Mouse (Mus musculus): ENCODE results near the gene Mgea5. TPM values are rescaled to one million over a fixed set of nuclear protein-coding genes. Genes with fewer than 3 reads are reported as not detected.
A peak's percentile ranks its signal among the peaks of the same experiment; 100 is the strongest.

Mgea5 gene
- polyA plus RNA-seq, 1 experiment from 2014 or later = 67.8 TPM

DNA sequence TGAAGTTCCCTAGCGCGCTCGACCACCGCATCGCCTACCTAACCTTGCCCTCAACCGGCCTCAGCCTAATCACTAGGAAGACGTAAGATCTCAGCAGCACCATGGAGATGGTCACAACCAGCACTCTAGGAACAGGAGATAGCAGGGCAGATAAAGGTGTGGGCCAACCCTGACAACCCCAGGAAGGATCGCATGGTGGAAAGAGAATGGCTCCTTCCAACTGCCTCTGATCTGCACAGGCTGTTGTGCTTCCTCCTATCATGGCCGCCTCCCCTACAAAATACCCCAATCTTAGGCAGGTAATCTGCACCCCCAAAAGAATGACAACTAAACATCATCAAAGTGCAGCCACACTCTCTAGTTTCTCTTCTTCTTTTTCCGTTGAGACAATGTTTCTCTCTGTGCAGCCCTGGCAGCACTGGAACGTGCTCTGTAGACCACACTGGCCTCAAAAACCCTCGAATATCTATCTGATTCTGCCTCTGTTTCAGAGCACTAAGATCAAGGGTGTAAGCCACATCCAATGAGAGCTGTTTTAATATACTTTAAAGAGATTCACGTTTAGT is 3.2 kb downstream of the Mgea5 start:
- H3K27ac ChIP-seq (ENCODE audit: low read depth, low read length) = no peak overlapping the region
- H3K4me2 ChIP-seq (replicated peaks; ENCODE audit: low read depth, low read length) = no peak overlapping the region
- 85% methylated on average over 13 of the region's 13 CpGs for WGBS
- H3K27me3 ChIP-seq (ENCODE audit: control insufficient read depth, insufficient read depth, low read length) = no peaks in the 10 kb centered on the region
- H3K4me3 ChIP-seq (ENCODE audit: low read length) = no peak overlapping the region
- no peak overlapping the region for H3K9ac ChIP-seq (ENCODE audit: low read depth, low read length)
- H3K9me3 ChIP-seq (ENCODE audit: control insufficient read depth, low read length) = no peaks in the 10 kb centered on the region
- H3K36me3 ChIP-seq (ENCODE audit: control insufficient read depth, insufficient read depth, low read length) = peaks cover 46% of the 10 kb centered on the region
- no peak for ATAC-seq (ENCODE audit: low FRiP score, low TSS enrichment)
- H3K4me1 ChIP-seq (ENCODE audit: control insufficient read depth, insufficient read depth, low read length) = peaks cover 14% of the 10 kb centered on the region

DNA sequence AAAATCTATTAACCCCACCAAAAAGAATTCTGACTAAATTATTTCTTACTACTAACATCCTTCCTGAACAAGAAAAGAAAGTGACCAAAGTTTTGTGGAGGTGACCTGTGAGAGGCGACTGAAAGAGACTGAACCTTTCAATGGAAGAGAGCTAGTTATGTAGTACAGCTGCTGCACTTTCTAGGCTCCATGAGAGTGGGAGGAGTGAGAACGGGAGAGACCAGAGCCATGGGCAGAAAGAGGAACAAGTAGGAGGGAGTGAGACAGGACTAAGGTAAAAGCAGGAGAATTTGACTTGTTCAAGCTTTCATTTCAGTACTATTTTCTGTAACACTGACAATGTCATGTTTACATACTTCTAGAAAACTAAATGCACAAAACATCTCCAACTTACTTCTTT is 8.2 kb downstream of the Mgea5 start:
- H3K9me3 ChIP-seq (ENCODE audit: control insufficient read depth, low read length) = no peaks in the 10 kb centered on the region
- H3K4me3 ChIP-seq (ENCODE audit: low read length) = no peak overlapping the region
- ATAC-seq (ENCODE audit: low FRiP score, low TSS enrichment) = no peak
- peaks cover 94% of the 10 kb centered on the region for H3K36me3 ChIP-seq (ENCODE audit: control insufficient read depth, insufficient read depth, low read length)
- H3K27me3 ChIP-seq (ENCODE audit: control insufficient read depth, insufficient read depth, low read length) = no peaks in the 10 kb centered on the region
- no peak overlapping the region for H3K9ac ChIP-seq (ENCODE audit: low read depth, low read length)
- no peaks in the 10 kb centered on the region for H3K4me1 ChIP-seq (ENCODE audit: control insufficient read depth, insufficient read depth, low read length)
- H3K27ac ChIP-seq (ENCODE audit: low read depth, low read length) = no peak overlapping the region
- H3K4me2 ChIP-seq (replicated peaks; ENCODE audit: low read depth, low read length) = no peak overlapping the region
- WGBS = 76% methylated on average over 2 of the region's 2 CpGs

DNA sequence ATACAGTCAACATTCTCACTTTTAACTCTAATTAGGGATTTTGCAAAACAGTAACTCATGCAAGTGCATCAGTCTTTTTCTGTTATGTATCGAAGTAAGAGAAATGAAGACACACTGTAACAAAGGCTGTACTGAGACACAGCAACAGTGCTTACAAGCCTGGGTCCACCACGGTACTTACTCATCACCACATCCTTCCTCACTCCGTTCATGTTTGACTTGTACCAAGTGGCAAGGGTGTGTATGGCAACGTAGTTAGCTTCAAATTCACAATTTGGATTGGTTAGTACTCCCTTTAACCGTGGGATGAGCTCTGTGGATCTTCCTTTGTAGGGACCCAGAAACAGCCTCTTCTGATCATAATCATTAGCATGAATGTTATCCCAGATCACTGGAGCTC is 12.1 kb downstream of the Mgea5 start:
- Histone ChIP-seq H3K27ac (ENCODE audit: low read depth, low read length) (no peak overlapping the region), H3K9ac (ENCODE audit: low read depth, low read length) (no peak overlapping the region), H3K9me3 (ENCODE audit: control insufficient read depth, low read length) (no peaks in the 10 kb centered on the region), H3K36me3 (ENCODE audit: control insufficient read depth, insufficient read depth, low read length) (peaks cover 98% of the 10 kb centered on the region), H3K27me3 (ENCODE audit: control insufficient read depth, insufficient read depth, low read length) (no peaks in the 10 kb centered on the region), H3K4me1 (ENCODE audit: control insufficient read depth, insufficient read depth, low read length) (no peaks in the 10 kb centered on the region), H3K4me2 (replicated peaks; ENCODE audit: low read depth, low read length) (no peak overlapping the region), H3K4me3 (ENCODE audit: low read length) (no peak overlapping the region)
- ATAC-seq (ENCODE audit: low FRiP score, low TSS enrichment) = no peak
- WGBS = 90% methylated on average over 5 of the region's 5 CpGs

DNA sequence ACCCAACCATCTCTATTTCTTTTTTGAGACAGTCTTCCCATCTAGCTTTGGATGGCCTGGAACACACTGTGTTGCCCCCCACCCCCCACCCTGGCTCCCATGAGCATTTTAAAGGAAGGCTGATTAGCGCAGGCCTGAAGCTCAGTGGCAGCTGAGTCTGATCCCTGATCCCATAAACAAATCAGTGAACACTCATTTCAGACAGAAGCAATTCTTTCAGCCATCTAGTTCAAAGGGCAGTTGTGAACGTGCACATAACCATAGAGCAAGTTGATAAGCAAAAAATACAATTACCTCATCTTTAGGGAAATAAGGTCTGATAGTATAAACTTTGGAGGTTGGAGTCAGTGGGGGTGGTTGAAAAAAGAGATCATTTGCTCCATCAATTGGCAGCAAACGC is 22.8 kb downstream of the Mgea5 start:
- WGBS = 88% methylated on average over 3 of the region's 3 CpGs
- H3K4me3 ChIP-seq (ENCODE audit: low read length) = no peak overlapping the region

DNA sequence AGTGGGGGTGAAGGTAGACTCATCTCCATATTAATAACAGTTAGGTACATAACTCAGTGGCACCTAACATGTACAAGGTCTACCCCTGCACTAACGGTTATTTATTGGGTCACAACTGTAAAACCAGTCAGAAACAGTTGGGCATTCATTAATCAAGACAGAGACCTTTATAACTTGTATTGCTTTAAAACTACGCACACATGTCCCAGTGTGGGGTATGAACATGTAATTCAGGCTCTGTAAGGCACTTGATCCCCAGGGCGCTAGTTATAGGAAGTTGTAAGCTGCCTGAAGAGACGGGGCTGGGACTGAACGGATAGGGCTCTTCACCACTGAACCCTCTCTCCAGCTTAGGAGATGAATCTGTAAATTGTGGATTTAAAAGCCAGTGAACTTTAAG is 25.0 kb downstream of the Mgea5 start:
- no peak overlapping the region for H3K27ac ChIP-seq (ENCODE audit: low read depth, low read length)
- no peak for ATAC-seq (ENCODE audit: low FRiP score, low TSS enrichment)

More for the DNA sequence above, 22.8 kb downstream of the Mgea5 start:
- Histone ChIP-seq H3K27me3 (ENCODE audit: control insufficient read depth, insufficient read depth, low read length) (no peaks in the 10 kb centered on the region), H3K9me3 (ENCODE audit: control insufficient read depth, low read length) (no peaks in the 10 kb centered on the region), H3K36me3 (ENCODE audit: control insufficient read depth, insufficient read depth, low read length) (peaks cover 94% of the 10 kb centered on the region), H3K9ac (ENCODE audit: low read depth, low read length) (no peak overlapping the region), H3K27ac (ENCODE audit: low read depth, low read length) (no peak overlapping the region), H3K4me2 (replicated peaks; ENCODE audit: low read depth, low read length) (no peak overlapping the region), H3K4me1 (ENCODE audit: control insufficient read depth, insufficient read depth, low read length) (no peaks in the 10 kb centered on the region)
- no peak for ATAC-seq (ENCODE audit: low FRiP score, low TSS enrichment)

DNA sequence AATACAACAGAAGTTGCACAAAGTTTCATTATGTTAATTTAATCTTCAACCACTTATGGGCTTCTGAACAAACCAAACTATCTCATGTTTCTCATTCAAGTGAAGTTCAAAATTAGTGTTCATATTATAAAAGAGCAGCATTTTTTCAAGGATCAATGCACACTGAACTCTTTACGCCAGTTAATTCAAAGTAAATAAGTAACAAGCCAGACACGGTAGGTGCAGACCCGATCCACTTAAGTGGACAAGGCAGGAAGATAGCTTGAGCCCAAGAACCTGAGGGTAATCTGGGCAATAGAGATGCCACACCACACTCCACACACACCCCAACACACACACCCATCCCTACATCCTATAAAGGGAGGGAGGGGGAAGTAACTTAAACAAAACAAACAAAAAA is 30.1 kb downstream of the Mgea5 start:
- Histone ChIP-seq H3K27me3 (ENCODE audit: control insufficient read depth, insufficient read depth, low read length) (no peaks in the 10 kb centered on the region), H3K4me2 (replicated peaks; ENCODE audit: low read depth, low read length) (no peak overlapping the region), H3K9ac (ENCODE audit: low read depth, low read length) (no peak overlapping the region), H3K27ac (ENCODE audit: low read depth, low read length) (no peak overlapping the region), H3K36me3 (ENCODE audit: control insufficient read depth, insufficient read depth, low read length) (peaks cover 68% of the 10 kb centered on the region), H3K9me3 (ENCODE audit: control insufficient read depth, low read length) (no peaks in the 10 kb centered on the region), H3K4me1 (ENCODE audit: control insufficient read depth, insufficient read depth, low read length) (0 out of 2 replicates have a peak, but pooled peaks cover 5% of the 10 kb centered on the region), H3K4me3 (ENCODE audit: low read length) (no peak overlapping the region)
- 73% methylated on average over 3 of the region's 3 CpGs for WGBS
- no peak for ATAC-seq (ENCODE audit: low FRiP score, low TSS enrichment)

More for the DNA sequence above, 25.0 kb downstream of the Mgea5 start:
- Histone ChIP-seq H3K4me2 (replicated peaks; ENCODE audit: low read depth, low read length) (no peak overlapping the region), H3K4me3 (ENCODE audit: low read length) (no peak overlapping the region), H3K9ac (ENCODE audit: low read depth, low read length) (no peak overlapping the region), H3K36me3 (ENCODE audit: control insufficient read depth, insufficient read depth, low read length) (peaks cover 94% of the 10 kb centered on the region), H3K4me1 (ENCODE audit: control insufficient read depth, insufficient read depth, low read length) (no peaks in the 10 kb centered on the region), H3K27me3 (ENCODE audit: control insufficient read depth, insufficient read depth, low read length) (no peaks in the 10 kb centered on the region), H3K9me3 (ENCODE audit: control insufficient read depth, low read length) (no peaks in the 10 kb centered on the region)
- 91% methylated on average over 5 of the region's 5 CpGs for WGBS

DNA sequence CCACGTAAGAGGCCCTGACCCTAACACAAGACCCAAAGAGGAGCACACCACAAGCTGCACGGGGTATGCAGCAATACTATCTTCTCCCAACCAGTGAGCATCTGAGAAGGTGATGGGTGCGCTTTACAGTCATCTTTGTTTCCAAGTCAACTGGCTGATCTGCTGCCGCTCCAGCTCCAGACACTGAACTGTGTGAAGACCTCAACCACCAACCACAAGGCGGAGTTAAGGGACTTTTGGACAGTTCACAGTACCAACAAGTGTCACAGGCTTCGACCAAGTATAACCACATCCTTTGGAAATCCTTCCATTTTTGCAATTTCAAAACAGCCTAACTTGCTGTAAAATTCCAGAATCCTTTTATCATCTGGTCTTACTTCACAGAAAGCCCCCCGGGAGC is 31.8 kb downstream of the Mgea5 start:
- Histone ChIP-seq H3K4me2 (replicated peaks; ENCODE audit: low read depth, low read length) (no peak overlapping the region), H3K27me3 (ENCODE audit: control insufficient read depth, insufficient read depth, low read length) (no peaks in the 10 kb centered on the region), H3K36me3 (ENCODE audit: control insufficient read depth, insufficient read depth, low read length) (peaks cover 51% of the 10 kb centered on the region), H3K4me1 (ENCODE audit: control insufficient read depth, insufficient read depth, low read length) (peaks cover 11% of the 10 kb centered on the region; the same call in 1 of the 2 replicates), H3K9me3 (ENCODE audit: control insufficient read depth, low read length) (no peaks in the 10 kb centered on the region), H3K27ac (ENCODE audit: low read depth, low read length) (no peak overlapping the region), H3K4me3 (ENCODE audit: low read length) (no peak overlapping the region), H3K9ac (ENCODE audit: low read depth, low read length) (no peak overlapping the region)
- ATAC-seq (ENCODE audit: low FRiP score, low TSS enrichment) = no peak
- WGBS = 86% methylated on average over 7 of the region's 7 CpGs

DNA sequence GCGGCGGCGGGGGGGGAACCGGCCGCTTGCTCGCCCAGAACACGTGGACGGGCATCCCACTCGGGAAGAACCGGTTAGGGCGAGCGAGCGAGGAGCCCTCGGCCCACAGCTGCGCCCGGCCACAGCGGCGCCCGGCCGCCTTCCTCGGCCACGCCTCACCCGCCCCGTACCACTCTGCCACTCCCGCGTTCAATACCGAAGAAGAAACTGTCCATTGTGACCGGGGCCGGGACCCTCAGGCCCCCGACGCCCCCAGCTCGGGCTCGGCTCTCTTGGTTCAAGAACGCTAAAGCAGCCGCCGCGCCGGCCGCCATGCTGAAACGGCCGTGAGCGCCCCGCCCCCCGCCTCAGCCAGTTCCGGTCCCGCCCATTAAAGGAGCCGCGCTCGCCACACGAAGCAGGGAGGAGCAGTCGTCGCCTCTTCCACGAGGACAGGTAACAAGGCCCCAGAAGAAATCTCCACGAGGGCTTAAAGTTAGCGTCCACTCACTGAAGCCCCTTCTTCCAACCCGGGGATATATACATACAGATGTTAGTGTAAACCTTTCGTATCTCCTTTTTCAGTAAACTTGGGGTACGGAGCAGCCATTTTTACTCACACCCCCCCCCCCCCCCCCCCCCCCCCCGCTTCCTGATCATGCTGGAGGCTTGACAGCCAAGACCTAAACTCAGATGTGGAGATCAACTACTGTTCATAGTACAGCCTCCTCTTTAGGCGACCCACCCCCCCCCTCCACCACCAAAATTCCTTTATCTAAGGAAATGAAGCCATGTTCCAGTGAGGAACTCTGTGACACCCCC is 34.2 kb downstream of the Mgea5 start, which contains the start of gene Npm3:
Gene Npm3 (minus strand): TSS at position 349 of the 801 bp plus-strand sequence.
- H3K27me3 ChIP-seq (ENCODE audit: control insufficient read depth, insufficient read depth, low read length) = peaks cover 13% of the 10 kb centered on the region
- peak within 1 kb of the TSS; percentile 92 for H3K4me2 ChIP-seq (replicated peaks; ENCODE audit: low read depth, low read length)
- peaks cover 27% of the 10 kb centered on the region for H3K36me3 ChIP-seq (ENCODE audit: control insufficient read depth, insufficient read depth, low read length)
- H3K9me3 ChIP-seq (ENCODE audit: control insufficient read depth, low read length) = no peaks in the 10 kb centered on the region
- under 1% methylated on average over 55 of the region's 60 CpGs for WGBS
- peaks cover 24% of the 10 kb centered on the region; the same call in 1 of the 2 replicates for H3K4me1 ChIP-seq (ENCODE audit: control insufficient read depth, insufficient read depth, low read length)
- H3K9ac ChIP-seq (ENCODE audit: low read depth, low read length) = peak within 1 kb of the TSS; percentile 90
- peak within 1 kb of the TSS; percentile 87 for H3K4me3 ChIP-seq (ENCODE audit: low read length)
- no peak within 1 kb of the TSS for H3K27ac ChIP-seq (ENCODE audit: low read depth, low read length)
- ATAC-seq (ENCODE audit: low FRiP score, low TSS enrichment) = peak; percentile 65

DNA sequence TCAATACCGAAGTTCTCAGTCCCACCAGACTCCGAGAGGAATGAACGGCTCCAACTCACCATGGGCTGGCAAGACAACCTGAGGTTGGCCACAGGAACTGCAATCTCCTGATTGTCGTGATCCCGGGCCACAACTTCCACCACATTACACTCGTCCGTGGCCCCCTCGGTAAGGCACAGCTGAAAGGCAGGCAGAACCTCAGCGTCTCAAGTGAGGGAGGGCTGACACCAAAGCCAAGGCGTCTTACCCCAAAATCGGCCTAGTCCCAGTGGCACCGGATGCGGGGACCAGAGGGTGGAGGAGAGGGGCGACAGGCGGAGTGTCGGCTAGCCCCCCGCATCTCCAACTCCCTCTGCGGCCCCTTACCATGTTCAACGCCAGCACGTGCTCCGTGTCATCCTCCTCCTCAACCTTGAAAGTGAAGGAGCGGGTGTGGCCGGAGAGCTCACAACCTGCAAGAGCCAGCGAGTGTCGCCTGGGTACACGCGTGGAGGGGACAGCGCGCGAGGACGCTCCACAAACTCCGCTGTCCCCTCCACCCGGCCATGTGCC is 34.9 kb downstream of the Mgea5 start:
- Histone ChIP-seq H3K27me3 (ENCODE audit: control insufficient read depth, insufficient read depth, low read length) (peaks cover 19% of the 10 kb centered on the region), H3K36me3 (ENCODE audit: control insufficient read depth, insufficient read depth, low read length) (peaks cover 20% of the 10 kb centered on the region), H3K9ac (ENCODE audit: low read depth, low read length) (peak overlapping the region; percentile 90), H3K4me3 (ENCODE audit: low read length) (peak overlapping the region; percentile 87), H3K4me1 (ENCODE audit: control insufficient read depth, insufficient read depth, low read length) (peaks cover 24% of the 10 kb centered on the region; the same call in 1 of the 2 replicates), H3K4me2 (replicated peaks; ENCODE audit: low read depth, low read length) (peak overlapping the region; percentile 92), H3K27ac (ENCODE audit: low read depth, low read length) (no peak overlapping the region), H3K9me3 (ENCODE audit: control insufficient read depth, low read length) (no peaks in the 10 kb centered on the region)
- under 1% methylated on average over 29 of the region's 33 CpGs for WGBS
- ATAC-seq (ENCODE audit: low FRiP score, low TSS enrichment) = peak; percentile 24

Data from kidney, embryonic 14.5 days (tissue).